Mouse (Mus musculus) naive thymus-derived CD4-positive, alpha-beta T cell, adult 2 months (primary cell): Measurements from ENCODE around the gene Tbc1d9.
"Not testable (repeated sequence)": the region's sequence is repeated elsewhere in the genome, so short reads cannot be mapped to it uniquely, and the experiment has no call there.

Experiments used
- DNase-seq: peaks from one replicate; pipeline ENCODE4 v3.0.0-alpha.2; 2011; ENCODE audit warnings: low read depth

Tbc1d9 gene

DNA sequence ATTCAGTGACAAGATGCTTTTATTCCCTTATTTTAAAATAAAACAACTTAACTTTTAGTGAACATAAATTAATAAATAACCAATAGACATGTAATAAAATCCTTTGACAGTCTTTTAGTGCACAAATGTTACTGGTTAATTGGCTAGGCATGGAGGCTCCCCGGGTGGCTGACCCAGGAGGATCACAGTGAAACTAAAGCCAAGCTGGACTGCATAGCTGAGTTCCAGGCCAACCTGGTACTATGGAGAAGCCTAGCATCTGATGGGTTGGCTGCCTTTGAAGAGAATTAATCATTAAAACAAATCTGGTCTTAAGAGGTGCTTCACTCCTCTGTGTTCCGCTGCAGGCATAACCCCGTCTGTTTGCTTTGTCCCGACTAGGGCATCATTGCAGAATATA, 67.9 kb downstream of the Tbc1d9 start:
- DNase-seq: no peak

DNA sequence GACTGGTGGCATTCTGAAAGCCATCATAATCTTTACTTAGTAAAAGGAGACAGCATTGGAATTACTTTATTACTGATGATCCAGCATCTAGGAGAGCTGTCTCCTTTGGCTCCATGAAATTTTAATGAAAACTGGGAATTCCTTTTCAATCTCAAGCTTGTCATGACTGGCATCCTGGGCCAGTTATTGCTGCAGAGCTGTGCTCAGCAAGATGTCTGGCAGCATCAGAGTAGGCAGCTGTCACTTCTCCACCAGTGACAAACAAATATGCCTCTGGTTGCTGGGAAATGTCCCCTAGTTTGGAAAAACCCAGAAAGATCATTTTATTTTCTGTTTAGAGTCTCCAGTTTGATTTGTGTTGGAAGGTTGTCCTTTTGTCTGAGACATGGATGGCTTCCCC, 74.2 kb downstream of the Tbc1d9 start:
- DNase-seq: no peak

DNA sequence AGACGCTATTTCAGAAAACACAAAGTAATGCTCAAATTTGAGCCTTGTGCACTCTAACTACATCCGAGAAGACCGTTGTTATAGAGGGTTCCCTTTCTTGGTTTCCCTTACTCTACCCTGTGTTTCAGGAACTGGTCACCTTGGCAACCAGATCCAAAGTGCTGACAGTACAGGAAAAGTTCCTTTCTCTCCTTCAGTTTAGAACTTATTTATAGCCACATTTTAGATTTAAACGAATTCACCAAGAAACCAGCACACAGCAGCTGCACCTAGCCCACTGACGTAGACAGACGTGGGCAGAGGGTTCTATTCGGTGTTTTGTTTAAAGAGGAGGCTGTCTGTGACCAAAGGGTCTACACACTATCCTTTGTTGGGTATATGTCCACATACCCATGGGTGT, 79.0 kb downstream of the Tbc1d9 start:
- DNase-seq: no peak

DNA sequence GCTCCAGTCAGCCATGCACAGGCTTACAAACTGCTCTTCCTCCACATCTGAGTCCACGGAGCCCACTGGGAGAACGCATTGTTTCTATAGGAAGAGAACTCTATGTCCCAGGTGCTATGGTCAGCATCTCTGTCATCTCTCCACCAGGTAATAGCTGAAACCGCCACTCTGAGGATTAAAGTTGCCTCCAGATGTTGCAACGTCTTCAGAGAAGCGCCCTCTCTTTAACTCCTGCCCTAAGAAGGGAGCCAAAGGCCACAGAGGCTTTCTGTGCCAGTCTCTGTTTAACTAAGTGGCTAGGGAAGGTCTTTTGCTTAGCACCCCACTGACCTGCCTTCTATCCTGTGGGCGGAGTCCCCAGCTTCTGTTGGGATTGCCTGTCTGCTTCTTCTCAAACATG, 85.7 kb downstream of the Tbc1d9 start:
- no peak for DNase-seq

DNA sequence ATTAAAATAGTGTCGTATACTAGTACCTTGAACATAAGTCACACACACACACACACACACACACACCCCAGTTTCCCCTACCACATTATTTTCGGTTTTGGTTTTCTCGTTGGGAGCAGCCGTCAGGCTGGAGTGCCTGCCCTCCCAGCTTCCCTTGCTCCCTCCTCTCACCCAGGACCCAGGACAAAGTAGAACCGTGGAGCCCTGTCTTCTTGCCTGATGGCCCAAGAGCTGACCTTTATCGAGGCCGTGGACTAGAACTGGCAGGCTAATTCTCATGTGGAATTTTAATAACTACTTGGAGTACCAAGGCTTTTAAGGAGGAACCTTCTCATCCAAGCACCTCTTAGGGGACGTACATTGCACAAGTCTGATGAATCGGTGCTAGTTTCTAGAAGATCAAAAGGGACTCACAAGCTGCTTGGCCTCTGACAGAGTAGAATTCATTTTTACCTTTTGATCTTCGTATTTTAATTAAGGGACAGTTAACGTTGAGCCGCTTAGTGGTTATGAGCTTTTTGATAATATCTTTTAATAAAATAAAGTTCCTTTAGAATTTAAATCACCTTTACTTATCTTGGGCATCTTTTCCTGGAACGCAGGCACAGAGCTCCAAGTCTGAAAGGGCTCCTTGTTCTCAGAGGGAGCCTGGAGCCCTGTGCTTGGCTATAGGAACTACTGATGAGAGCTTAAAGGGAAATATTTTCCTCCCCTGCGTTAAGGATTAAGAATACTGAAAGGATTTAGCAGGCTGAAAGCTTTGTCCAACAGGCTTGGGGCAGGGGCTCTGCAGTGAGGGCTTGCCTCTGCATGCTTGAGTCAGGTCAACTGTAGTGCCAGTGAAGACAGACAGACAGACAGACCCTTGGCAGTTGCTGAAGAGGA, 86.5 kb downstream of the Tbc1d9 start:
- DNase-seq: no peak

DNA sequence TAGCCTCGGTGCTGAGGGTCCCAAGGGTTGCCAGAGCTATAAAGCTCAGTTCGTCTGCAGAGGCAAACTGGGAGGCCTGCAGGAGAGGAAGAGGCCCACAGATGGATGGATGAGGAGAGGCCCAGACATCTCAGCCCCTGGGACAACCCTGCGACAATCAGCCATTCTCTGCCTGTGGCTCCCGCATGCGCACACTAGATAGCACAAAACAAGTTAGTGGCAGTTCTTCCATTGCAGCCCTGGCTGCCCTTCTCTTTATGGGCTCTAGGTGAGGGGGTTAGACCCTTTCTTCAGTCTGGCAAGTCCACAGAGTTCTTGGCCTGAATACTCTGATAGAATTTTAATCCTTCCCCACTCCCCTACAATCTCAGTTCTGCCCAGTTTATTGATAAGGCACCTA, 87.6 kb downstream of the Tbc1d9 start:
- no peak for DNase-seq

GRCm38 (mm10) chr8:83257631-83258030, 92.5 kb downstream of the Tbc1d9 start:
- DNase-seq: no peak

DNA sequence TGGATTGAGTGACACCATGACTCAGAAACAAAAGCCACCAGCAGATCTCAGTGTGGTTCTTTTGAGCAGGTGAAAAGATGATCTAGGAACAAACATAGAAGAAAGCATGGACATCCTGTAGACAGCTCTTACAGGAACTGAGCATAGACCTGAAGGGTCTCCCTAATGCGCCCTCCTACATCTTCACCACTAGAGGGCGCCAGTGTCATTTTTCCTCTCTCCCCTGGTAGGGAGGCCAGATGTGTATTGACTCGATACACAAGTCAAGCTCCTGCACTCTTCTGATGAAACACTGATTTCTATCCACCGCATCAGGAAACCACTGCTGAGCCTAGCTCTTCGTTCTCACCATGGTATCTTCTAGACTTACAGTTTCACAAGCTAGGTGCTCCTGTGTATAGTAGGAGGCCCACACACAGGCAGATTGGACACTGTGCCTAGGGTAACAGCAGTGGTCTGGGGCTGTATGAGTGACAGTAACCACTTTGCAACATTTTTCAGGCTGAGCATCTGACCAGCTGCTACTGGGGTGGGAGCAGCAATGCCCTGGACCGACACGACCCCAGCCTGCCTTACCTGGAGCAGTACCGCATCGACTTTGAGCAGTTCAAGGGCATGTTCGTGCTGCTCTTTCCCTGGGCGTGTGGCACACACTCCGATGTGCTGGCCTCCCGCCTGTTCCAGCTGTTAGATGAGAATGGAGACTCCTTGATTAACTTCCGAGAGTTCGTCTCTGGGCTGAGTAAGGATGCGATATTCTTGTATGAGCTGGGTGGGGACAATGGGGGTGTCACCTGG, 95.5 kb downstream of the Tbc1d9 start:
- peak; percentile 72 for DNase-seq

- DNase-seq: no peak
These were observed 106.0 kb downstream of the Tbc1d9 start for GRCm38 (mm10) chr8:83271172-83271571.

DNA sequence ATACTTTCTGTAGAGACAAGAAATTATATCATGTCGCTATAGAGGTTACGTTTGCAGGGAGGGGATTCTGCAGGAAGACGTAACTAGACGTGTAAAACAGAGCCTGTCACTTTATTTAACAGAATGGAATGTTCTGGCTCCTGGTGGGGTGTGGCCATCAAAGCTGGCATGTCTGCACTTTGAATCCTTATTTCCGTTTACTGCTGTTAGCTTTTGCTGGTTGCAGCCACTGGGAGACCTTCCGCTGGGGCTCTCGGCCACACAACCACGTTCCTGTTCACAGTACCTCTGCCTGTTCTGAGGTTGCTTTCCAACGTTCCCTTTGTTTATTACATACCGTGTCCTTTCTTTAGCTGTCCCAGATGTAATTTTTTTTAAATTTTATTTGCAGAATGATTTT, 107.3 kb downstream of the Tbc1d9 start:
- DNase-seq: no peak

DNA sequence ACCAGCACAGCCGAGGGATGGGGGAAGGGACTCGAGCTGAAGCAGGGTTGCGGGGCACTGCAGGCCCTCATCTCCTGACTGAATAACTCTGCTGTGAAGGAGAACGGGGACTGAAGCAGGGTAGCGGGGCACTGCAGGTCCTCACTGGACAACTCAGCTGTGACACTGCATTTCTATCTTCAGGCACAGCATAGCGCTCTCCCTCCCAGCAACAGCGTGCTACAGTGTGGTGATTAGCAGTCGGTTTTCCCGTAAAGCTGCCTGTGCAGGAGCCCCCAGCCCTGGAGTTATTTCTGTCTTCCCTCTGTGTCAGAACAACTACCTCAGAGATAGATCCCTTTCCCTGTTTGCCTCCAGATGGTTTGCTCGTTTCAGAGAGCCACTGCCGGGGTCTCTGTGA, 109.3 kb downstream of the Tbc1d9 start:
- DNase-seq: no peak

GRCm38 (mm10) chr8:83278431-83278830, 113.3 kb downstream of the Tbc1d9 start:
- DNase-seq: no peak

DNA sequence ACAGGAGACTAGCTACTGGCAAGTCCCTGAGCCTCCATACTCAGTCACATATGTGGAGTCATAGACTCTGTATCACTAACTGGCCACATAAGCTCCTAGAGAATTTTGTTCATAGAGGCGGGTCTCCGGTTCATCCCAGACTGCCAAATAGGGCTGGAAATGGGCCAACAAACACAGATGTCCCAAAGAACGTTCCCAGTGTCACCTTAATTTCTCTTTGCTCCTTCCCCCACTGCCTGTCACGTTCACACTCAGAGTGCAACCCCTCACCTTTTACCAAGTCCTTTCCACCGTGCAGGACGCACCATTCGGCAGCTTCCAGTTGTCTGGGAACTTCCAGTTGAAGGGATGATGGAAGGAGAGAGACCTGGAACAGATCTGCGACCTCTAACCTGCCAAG, 120.2 kb downstream of the Tbc1d9 start:
- DNase-seq: no peak

DNA sequence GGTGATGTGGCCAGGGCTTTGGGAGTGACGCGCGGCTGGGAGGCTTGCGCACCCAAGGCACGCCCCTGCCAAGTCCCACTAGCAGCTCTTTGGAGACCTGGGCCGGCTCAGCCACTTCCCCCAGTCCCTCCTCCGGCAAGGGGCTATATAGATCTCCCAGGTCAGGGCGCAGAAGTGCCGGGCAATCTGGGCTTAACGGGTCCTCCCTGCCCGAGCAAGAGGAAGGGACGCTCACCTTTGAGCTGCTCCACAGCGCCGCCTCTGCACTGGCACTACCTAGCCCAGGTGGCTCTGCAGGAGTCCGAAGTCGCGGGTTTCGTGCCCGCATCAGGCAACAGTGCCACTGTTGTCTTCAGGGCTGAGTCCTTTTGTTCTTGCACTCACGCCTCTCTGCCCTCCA, 125.0 kb downstream of the Tbc1d9 start, which contains the start of gene Ucp1:
Gene Ucp1 (plus strand): TSS at position 177 of the 400 bp plus-strand sequence.
- no peak for DNase-seq

GRCm38 (mm10) chr8:83297375-83297774, 132.2 kb downstream of the Tbc1d9 start:
- DNase-seq: no peak

DNA sequence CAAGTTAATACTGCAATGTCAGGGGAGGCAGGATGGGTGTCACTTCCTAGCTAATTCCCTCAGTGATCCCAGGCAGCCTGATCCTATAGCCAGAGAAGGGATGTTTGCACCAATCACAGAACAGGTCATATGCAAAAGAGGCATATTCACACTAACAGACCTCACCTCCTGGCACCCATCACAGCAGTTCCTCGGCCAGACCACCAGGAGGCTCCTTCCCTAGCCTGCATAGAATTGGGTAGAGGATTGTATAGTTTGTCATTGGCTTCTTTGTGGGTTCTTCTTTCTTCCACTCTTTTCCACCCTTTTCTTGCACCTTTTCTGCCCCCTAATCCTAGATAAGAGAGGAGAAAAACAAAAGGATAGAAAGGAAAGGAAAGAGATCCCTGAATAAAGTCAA, 135.0 kb downstream of the Tbc1d9 start:
- peak; percentile 12 for DNase-seq

DNA sequence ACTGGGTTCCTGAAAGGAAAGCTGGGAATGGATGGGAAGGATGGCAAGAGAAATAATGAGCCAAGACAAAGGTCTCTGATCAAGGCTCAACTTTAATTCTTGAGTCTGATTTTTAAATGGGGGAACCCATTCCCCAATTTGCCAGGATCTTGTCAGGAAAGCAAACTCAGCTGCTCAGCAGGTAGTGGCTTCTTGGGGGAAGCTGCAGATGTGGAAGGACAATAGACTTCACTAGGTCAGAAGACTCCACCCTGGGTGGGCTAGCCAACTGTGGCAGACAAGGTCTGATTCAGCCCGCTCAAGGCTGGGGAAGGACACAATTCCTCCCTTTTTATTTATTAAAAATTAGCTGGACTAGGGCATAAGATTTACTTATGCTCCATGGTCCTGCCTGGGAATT, 139.8 kb downstream of the Tbc1d9 start:
- no peak for DNase-seq

GRCm38 (mm10) chr8:83309836-83310235, 144.7 kb downstream of the Tbc1d9 start:
- DNase-seq: no peak

GRCm38 (mm10) chr8:83315084-83315483, 149.9 kb downstream of the Tbc1d9 start:
- DNase-seq: not testable (repeated sequence)

DNA sequence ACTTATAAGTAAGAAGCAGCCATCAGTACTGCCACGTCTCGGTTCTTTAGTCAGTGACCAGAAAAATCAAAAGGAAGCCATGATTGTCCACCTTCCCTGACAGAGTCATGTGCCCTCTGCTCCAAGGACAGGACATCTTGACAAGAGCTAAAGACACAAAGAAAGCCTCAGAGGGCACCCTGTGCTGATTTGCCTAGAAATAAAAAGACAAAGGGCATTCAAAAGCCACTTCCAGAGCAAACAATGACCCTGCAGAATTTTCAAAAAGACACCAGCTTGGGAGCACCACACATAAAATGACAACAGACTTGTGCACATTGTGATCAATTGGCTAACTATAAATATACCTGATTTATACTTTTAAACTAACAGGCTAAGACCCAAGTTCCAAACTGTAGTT, 150.5 kb downstream of the Tbc1d9 start:
- DNase-seq: no peak

DNA sequence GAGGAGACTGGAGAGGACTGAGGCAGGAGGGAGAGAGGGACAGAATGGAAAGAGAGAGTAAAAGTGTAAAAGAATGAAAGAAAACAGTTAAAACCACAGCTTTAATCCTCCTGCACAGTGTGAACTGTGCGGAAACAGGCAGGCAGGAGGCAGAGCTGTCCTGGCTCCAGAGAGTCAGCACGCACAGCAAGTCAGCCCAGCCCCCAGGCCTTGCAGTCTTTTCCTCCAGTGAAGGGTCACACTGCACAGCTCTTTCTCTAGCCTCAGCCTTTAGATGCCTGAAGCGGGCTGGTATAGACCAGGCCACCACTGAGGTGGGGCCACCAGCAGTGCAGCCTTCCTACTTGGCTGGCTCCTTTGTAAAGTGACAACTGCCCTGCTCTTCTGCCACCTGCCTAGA, 155.4 kb downstream of the Tbc1d9 start:
- no peak for DNase-seq

GRCm38 (mm10) chr8:83322374-83322773, 157.2 kb downstream of the Tbc1d9 start:
- DNase-seq: no peak
